Mouse (Mus musculus): ENCODE data around the gene Gfi1b. TPM values are rescaled to one million over a fixed set of nuclear protein-coding genes. Genes with fewer than 3 reads are reported as not detected.

The Gfi1b gene
- polyA plus RNA-seq, 1 experiment from 2014 or later: not detected

DNA sequence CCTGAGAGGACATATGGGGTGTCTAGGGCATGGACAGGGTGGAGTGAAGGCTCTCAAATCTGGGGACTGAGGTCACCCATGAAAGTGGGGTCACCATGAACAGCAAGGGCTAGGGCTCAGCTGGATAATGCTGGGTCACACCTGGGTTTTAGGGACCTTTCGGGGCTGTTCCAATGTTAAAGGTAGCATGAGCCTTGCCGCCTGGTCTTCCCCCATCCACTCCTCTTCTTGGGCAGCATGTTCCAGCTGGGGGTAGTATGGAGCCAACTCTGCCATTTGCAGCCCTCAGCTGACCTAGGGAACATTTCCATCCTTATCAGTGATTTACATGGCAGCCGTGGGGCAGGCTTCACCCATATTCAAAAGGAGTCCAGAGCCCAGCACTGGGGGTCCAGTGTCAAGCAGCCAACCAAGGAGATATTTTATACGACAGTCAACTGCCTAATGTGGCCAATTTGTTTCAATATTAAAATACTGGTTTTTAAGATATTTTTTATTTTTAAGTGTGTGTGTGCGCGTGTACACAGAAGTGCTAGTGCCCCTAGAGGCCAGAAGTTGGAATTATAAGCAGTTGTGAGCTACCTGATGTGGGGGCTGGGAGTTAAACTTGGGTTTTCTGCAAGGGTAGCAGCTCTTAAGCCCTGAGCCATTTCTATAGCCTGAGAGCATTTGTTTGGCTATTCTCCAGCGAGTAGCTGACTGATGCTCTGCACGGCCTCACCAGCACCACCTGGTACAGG lies 15.0 kb downstream of the Gfi1b start:
- Histone ChIP-seq H3K9ac (replicated peaks; ENCODE audit: low read depth, low read length) (no peak overlapping the region), H3K4me1 (replicated peaks; ENCODE audit: control insufficient read depth, insufficient read depth, low read length) (no peaks in the 10 kb centered on the region), H3K27ac (ENCODE audit: low read length) (no peak overlapping the region), H3K36me3 (ENCODE audit: control insufficient read depth, insufficient read depth) (no peaks in the 10 kb centered on the region), H3K27me3 (replicated peaks; ENCODE audit: control insufficient read depth, insufficient read depth, low read length) (no peaks in the 10 kb centered on the region), H3K9me3 (ENCODE audit: control insufficient read depth, low read length) (no peaks in the 10 kb centered on the region), H3K4me3 (replicated peaks; ENCODE audit: low read length) (no peak overlapping the region), H3K4me2 (ENCODE audit: low read length) (no peak overlapping the region)
- no peak for ATAC-seq
- WGBS: 66% methylated on average over 8 of the region's 8 CpGs

DNA sequence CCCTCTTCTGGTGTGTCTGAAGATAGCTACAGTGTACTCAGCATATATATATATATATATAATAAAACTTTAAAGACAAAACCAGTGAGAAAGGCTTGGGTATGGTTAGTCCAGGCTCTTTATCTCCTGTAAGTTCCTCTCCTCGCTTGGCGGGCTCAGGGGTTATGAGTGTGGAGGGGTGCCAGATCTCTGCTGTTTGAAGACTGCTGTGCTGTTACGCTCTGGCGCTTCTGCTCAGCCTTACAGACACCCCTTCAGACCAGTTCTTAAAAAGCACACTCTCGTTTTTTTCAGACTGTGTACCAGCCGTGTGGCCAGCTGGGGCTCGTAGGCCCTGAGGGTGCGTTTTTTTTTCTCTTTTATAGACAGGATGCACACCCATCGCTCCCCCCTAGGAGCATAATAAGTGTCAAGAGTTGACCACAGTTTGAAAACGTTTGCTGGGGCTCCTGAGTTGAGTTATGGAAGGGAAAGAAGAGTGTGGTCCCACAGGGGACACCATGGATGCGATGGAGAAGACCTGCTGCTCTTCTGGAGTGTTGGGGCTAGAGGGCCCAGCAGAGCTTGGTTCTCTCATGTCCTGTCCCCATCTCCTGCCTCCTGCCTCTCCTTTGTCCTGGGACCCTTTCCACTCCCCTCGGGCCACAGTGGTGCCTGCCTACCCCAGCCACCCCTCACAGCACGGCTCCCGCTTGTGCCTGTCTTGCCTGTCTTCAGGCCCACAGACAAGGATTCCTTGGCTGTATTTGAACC lies 15.8 kb downstream of the Gfi1b start:
- Histone ChIP-seq H3K4me3 (replicated peaks; ENCODE audit: low read length) (no peak overlapping the region), H3K9me3 (ENCODE audit: control insufficient read depth, low read length) (no peaks in the 10 kb centered on the region), H3K27me3 (replicated peaks; ENCODE audit: control insufficient read depth, insufficient read depth, low read length) (no peaks in the 10 kb centered on the region), H3K9ac (replicated peaks; ENCODE audit: low read depth, low read length) (no peak overlapping the region), H3K36me3 (ENCODE audit: control insufficient read depth, insufficient read depth) (no peaks in the 10 kb centered on the region), H3K4me2 (ENCODE audit: low read length) (no peak overlapping the region), H3K4me1 (replicated peaks; ENCODE audit: control insufficient read depth, insufficient read depth, low read length) (no peaks in the 10 kb centered on the region), H3K27ac (ENCODE audit: low read length) (no peak overlapping the region)
- no peak for ATAC-seq
- 73% methylated on average over 14 of the region's 14 CpGs for WGBS

DNA sequence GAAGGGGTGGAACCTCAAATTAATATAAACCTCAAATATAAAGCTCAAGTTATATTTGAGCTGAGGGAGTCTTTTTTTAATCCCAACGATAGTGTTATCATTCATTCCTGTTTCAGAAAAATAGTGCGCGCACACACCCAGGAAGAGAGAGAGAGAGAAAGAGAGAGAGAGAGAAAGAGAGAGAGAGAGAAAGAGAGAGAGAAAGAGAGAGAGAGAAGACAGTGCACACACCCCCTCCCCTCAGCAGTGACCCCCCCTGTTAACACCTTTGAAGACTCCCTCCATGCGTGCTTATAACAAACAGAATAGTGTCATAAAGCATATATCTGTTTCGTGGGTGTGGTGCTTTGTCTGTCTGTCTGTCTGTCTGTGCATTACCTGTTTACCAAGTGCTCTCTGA lies 18.2 kb downstream of the Gfi1b start:
- H3K36me3 ChIP-seq (ENCODE audit: control insufficient read depth, insufficient read depth): no peaks in the 10 kb centered on the region
- no peak overlapping the region for H3K4me3 ChIP-seq (replicated peaks; ENCODE audit: low read length)
- H3K4me2 ChIP-seq (ENCODE audit: low read length): no peak overlapping the region
- WGBS: 87% methylated on average over 5 of the region's 5 CpGs
- no peaks in the 10 kb centered on the region for H3K9me3 ChIP-seq (ENCODE audit: control insufficient read depth, low read length)
- no peak overlapping the region for H3K27ac ChIP-seq (ENCODE audit: low read length)
- H3K9ac ChIP-seq (replicated peaks; ENCODE audit: low read depth, low read length): no peak overlapping the region
- no peak for ATAC-seq
- H3K4me1 ChIP-seq (replicated peaks; ENCODE audit: control insufficient read depth, insufficient read depth, low read length): no peaks in the 10 kb centered on the region
- no peaks in the 10 kb centered on the region for H3K27me3 ChIP-seq (replicated peaks; ENCODE audit: control insufficient read depth, insufficient read depth, low read length)

DNA sequence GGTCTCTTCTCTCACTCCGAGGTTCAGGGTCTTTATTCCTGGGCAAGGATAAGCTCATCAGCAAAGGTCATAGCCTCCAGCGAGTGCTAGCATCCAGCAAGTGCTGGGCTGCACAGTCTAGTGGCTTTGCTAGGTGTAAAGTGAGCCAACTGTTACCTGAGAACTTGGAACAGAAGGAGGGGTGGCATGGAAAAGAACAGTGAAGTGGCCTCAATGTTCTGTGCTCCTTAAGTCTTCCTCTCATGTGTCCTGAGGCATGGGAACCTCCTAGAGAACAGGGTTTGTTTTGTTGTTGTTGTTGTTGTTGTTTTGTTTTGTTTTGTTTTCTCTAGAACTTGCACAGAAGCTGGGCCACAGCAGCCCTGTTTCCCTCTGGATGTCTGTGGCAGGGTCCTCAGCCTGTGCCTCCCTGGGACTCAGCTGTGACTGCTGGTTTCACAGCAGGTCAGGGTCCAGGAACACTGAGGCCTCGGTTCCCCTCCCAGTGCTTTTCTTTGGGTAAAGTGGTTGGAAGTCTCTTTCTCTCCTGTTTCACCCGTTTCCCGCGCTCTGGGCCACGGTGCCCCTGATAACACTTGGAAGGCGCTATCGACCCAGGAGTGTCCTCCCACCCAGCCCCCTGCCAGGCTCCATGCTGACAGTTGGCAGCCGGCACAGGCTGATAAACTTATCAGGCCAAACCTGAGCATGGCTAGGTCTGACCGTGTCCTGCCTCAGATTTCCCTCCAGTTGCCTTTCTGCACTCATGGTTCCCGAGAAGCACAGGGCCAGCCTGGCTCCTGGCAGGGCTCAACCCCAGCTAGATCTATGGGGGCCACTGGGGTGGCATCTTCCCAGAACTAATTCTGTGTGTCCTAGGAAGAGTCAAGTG lies 19.8 kb downstream of the Gfi1b start:
- H3K4me3 ChIP-seq (replicated peaks; ENCODE audit: low read length): no peak overlapping the region
- ATAC-seq: no peak
- H3K9ac ChIP-seq (replicated peaks; ENCODE audit: low read depth, low read length): no peak overlapping the region
- WGBS: 64% methylated on average over 12 of the region's 12 CpGs
- H3K27ac ChIP-seq (ENCODE audit: low read length): no peak overlapping the region
- H3K4me2 ChIP-seq (ENCODE audit: low read length): no peak overlapping the region
- H3K36me3 ChIP-seq (ENCODE audit: control insufficient read depth, insufficient read depth): no peaks in the 10 kb centered on the region
- H3K4me1 ChIP-seq (replicated peaks; ENCODE audit: control insufficient read depth, insufficient read depth, low read length): no peaks in the 10 kb centered on the region
- H3K9me3 ChIP-seq (ENCODE audit: control insufficient read depth, low read length): no peaks in the 10 kb centered on the region
- no peaks in the 10 kb centered on the region for H3K27me3 ChIP-seq (replicated peaks; ENCODE audit: control insufficient read depth, insufficient read depth, low read length)

DNA sequence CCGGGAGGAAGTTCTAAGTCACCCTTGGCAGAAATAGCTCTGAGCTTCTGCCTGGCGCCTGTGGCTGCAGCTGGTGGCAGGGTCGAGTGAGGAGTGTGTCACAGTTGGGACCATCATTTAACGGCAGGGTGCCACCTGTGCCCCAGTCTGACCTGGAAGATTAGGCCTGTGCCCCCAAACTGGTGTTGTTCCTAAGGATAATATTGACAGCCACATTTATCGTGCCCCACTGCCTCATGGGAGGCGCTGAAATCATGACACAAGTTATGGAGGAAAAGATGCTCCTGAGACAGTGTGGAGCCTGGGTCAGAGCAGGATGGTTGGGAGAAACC lies 22.2 kb downstream of the Gfi1b start:
- no peaks in the 10 kb centered on the region for H3K4me1 ChIP-seq (replicated peaks; ENCODE audit: control insufficient read depth, insufficient read depth, low read length)
- H3K36me3 ChIP-seq (ENCODE audit: control insufficient read depth, insufficient read depth): no peaks in the 10 kb centered on the region
- no peak overlapping the region for H3K27ac ChIP-seq (ENCODE audit: low read length)
- no peaks in the 10 kb centered on the region for H3K27me3 ChIP-seq (replicated peaks; ENCODE audit: control insufficient read depth, insufficient read depth, low read length)
- ATAC-seq: no peak
- H3K9ac ChIP-seq (replicated peaks; ENCODE audit: low read depth, low read length): no peak overlapping the region
- H3K9me3 ChIP-seq (ENCODE audit: control insufficient read depth, low read length): 0 out of 2 replicates have a peak, but pooled peaks cover under 1% of the 10 kb centered on the region
- H3K4me3 ChIP-seq (replicated peaks; ENCODE audit: low read length): no peak overlapping the region
- 77% methylated on average over 6 of the region's 6 CpGs for WGBS
- H3K4me2 ChIP-seq (ENCODE audit: low read length): no peak overlapping the region

DNA sequence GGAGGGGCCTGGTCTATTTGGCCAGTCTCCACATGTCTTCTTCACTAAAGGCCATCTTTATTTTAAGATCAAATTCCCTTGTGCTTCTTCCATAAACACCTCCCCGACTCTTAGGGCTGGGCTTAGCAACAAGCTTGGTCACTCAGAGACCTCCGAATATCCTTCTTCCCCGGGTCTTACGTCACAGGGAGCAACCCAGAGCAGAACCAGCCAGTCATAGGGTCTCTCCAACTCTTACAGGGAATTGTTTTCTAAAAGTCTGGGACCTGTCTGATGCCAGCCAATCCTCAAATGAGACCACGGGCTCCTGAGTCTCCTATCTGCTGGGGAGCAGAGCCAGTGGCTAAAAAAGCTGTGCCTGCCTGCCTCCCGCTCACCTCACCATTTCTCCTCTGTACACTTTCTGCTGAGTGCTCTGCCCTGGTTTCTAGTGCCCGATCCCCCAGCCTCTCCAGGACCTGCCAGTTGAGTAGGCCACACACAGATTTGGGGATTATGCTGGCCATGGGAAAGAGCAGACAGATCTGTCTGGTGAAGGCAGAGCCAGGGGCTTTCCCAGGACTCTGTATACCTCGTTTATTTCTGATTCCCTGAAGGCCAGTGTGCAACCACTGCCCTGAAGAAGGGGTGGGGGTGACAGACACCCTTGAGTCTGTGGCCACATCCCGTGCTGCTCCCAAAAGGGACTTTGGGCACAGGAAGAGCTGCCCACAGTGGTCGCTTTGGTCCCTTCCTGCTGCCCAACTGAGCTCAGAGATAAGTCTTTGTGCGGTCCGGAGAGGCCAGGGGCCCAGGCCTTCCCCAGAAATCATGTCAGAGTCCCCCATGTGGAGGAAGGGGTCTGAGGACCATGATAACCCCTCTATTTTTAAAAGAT lies 22.9 kb downstream of the Gfi1b start:
- Histone ChIP-seq H3K36me3 (ENCODE audit: control insufficient read depth, insufficient read depth) (no peaks in the 10 kb centered on the region), H3K9me3 (ENCODE audit: control insufficient read depth, low read length) (0 out of 2 replicates have a peak, but pooled peaks cover 3% of the 10 kb centered on the region), H3K27me3 (replicated peaks; ENCODE audit: control insufficient read depth, insufficient read depth, low read length) (no peaks in the 10 kb centered on the region), H3K4me1 (replicated peaks; ENCODE audit: control insufficient read depth, insufficient read depth, low read length) (no peaks in the 10 kb centered on the region), H3K9ac (replicated peaks; ENCODE audit: low read depth, low read length) (no peak overlapping the region), H3K27ac (ENCODE audit: low read length) (no peak overlapping the region), H3K4me2 (ENCODE audit: low read length) (no peak overlapping the region), H3K4me3 (replicated peaks; ENCODE audit: low read length) (no peak overlapping the region)
- ATAC-seq: no peak
- WGBS: 74% methylated on average over 12 of the region's 12 CpGs

DNA sequence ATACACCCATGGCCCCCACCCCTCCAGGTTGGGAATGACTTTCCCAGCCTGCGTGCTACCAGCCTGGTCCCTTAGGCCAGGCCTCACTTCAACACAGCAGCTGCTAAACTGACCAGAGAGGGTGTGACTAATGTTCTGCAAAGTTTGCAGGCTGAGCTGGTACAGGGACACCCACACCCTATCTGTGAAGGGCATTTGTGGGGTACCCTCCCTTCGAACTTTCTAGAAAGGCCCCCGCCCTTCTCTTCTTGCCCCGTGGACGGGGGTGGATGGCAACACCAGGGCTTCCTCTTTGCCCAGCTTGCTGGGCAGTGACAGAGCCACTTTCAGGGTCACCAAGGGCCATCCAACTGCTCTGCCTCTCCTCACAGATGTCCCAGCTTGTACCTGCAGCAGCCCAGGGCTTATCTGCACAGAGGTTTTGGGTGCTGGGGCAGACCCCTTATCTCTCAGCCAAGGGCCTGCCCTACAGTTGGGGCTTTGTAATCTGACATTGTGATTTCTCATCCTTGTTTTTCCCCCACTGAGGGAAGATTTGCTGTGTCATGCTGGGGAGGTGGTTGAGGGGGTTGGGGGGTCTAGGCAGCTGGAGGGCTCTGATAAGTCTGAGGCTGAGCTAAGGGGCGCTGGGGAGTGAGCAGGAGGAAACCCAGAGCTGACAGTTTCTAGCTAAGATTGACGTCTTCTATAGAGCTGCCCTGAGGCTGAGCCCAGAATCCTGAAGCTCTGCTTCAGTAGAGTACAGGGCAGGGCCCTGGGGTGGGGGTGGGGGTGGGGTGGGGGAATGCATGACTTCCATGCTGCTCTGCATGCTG lies 23.8 kb downstream of the Gfi1b start:
- ATAC-seq: no peak
- no peaks in the 10 kb centered on the region for H3K27me3 ChIP-seq (replicated peaks; ENCODE audit: control insufficient read depth, insufficient read depth, low read length)
- WGBS: 81% methylated on average over 7 of the region's 7 CpGs
- H3K4me3 ChIP-seq (replicated peaks; ENCODE audit: low read length): no peak overlapping the region
- H3K27ac ChIP-seq (ENCODE audit: low read length): no peak overlapping the region
- H3K4me1 ChIP-seq (replicated peaks; ENCODE audit: control insufficient read depth, insufficient read depth, low read length): no peaks in the 10 kb centered on the region
- H3K9ac ChIP-seq (replicated peaks; ENCODE audit: low read depth, low read length): no peak overlapping the region
- H3K4me2 ChIP-seq (ENCODE audit: low read length): no peak overlapping the region
- H3K36me3 ChIP-seq (ENCODE audit: control insufficient read depth, insufficient read depth): no peaks in the 10 kb centered on the region
- 0 out of 2 replicates have a peak, but pooled peaks cover 3% of the 10 kb centered on the region for H3K9me3 ChIP-seq (ENCODE audit: control insufficient read depth, low read length)

DNA sequence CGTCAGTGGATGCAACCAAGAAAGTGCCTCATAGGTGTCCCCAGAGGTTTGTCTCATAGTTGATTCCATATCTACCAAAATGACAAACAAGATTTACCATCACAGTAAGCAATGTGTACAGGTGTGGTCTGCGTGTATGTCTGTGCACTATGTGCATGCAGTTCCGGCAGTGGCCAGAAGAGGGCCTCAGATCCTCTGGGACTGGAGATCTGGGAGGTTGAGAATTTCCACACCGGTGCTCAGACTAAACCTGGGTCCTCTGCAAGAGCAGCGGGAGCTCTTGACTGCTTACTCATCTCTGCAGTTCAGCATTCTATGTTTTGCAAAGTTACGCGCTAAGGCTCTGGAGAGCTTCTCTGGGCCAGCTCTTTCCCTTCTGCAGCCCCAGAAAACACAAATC lies 24.8 kb downstream of the Gfi1b start:
- no peaks in the 10 kb centered on the region for H3K36me3 ChIP-seq (ENCODE audit: control insufficient read depth, insufficient read depth)

More for the DNA sequence above, 24.8 kb downstream of the Gfi1b start:
- H3K9ac ChIP-seq (replicated peaks; ENCODE audit: low read depth, low read length): no peak overlapping the region
- H3K27me3 ChIP-seq (replicated peaks; ENCODE audit: control insufficient read depth, insufficient read depth, low read length): no peaks in the 10 kb centered on the region
- no peak overlapping the region for H3K4me3 ChIP-seq (replicated peaks; ENCODE audit: low read length)
- no peak overlapping the region for H3K4me2 ChIP-seq (ENCODE audit: low read length)
- no peak overlapping the region for H3K27ac ChIP-seq (ENCODE audit: low read length)
- 0 out of 2 replicates have a peak, but pooled peaks cover 3% of the 10 kb centered on the region for H3K9me3 ChIP-seq (ENCODE audit: control insufficient read depth, low read length)
- H3K4me1 ChIP-seq (replicated peaks; ENCODE audit: control insufficient read depth, insufficient read depth, low read length): no peaks in the 10 kb centered on the region
- WGBS: 92% methylated on average over 7 of the region's 7 CpGs
- ATAC-seq: no peak

Data from forebrain, embryonic 16.5 days (tissue).